Mouse (Mus musculus): ENCODE data around the gene Btrc. TPM values are rescaled to one million over a fixed set of nuclear protein-coding genes. Genes with fewer than 3 reads are reported as not detected.

The Btrc gene
- total and polyA plus RNA-seq, 3 experiments, result 14.2 to 30.3 TPM; not detected in 1

DNA sequence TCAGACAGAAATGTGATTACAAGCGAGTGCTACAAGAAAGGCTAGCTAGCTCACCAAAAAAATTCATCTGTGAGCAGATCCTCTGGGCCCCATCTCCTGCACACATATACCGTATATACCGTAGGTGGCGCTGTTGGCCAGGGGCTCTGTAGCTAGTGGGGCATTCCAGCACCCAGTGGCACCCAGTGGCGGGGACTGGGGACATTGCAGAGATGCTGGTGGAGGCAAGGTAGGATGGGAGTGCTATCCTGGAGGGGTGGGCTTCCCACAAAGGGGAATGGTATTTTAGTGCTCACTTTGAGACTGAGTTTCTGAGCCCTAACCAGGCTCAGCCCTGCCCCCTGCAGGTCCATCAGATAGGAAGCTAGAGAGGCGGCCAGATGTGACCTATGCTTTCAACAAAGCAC lies 210.3 kb downstream of the Btrc start (continued):
- TF ChIP-seq CHD2 (IDR thresholded peaks at IDR 0.05; ENCODE audit: low read length) (no peak), GABPA (IDR thresholded peaks at IDR 0.05; ENCODE audit: low read depth, low read length) (no peak), ELF1 (IDR thresholded peaks at IDR 0.05; ENCODE audit: low read depth, low read length) (0 out of 2 replicates have a peak, but pooled peaks have one; percentile 32), E2F4 (IDR thresholded peaks at IDR 0.05; ENCODE audit: borderline replicate concordance, low read depth, low read length) (no peak), UBTF (IDR thresholded peaks at IDR 0.05; ENCODE audit: borderline replicate concordance, insufficient read depth, low read depth, low read length) (no peak), MYB (IDR thresholded peaks at IDR 0.05; ENCODE audit: low read depth, low read length) (no peak), JUND (IDR thresholded peaks at IDR 0.05; ENCODE audit: low read depth, low read length) (no peak), SMC3 (IDR thresholded peaks at IDR 0.05; ENCODE audit: low read depth, low read length) (peak; percentile 81), MEF2A (IDR thresholded peaks at IDR 0.05; ENCODE audit: extremely low read depth, insufficient replicate concordance, low read depth, low read length, poor library complexity, severe bottlenecking) (no peak), TBP (IDR thresholded peaks at IDR 0.05; ENCODE audit: low read depth, low read length) (no peak), POLR2A (IDR thresholded peaks at IDR 0.05; ENCODE audit: control insufficient read depth in 1 of 2, insufficient read depth in 1 of 2, low read depth in 1 of 2, low read length in 2 of 2, poor library complexity in 1 of 2) (no peak; a peak in 1 of 4 replicates), MAZ (IDR thresholded peaks at IDR 0.05; ENCODE audit: low read depth, low read length) (0 out of 2 replicates have a peak, but pooled peaks have one; percentile 43), MAX (IDR thresholded peaks at IDR 0.05; ENCODE audit: low read length) (no peak), RAD21 (IDR thresholded peaks at IDR 0.05; ENCODE audit: low read depth, low read length) (peak; percentile 87), ZNF384 (IDR thresholded peaks at IDR 0.05; ENCODE audit: low read depth, low read length) (peak; percentile 69), NRF1 (IDR thresholded peaks at IDR 0.05; ENCODE audit: insufficient read depth, low read depth, low read length, poor library complexity, severe bottlenecking) (no peak), EP300 (IDR thresholded peaks at IDR 0.05; ENCODE audit: low read depth in 1 of 2, low read length in 2 of 2) (0 out of 4 replicates have a peak, but pooled peaks of 1 of the 2 experiments have one; percentile 33), ZMIZ1 (IDR thresholded peaks at IDR 0.05; ENCODE audit: low read depth, low read length) (no peak), USF2 (IDR thresholded peaks at IDR 0.05; ENCODE audit: borderline replicate concordance in 1 of 2, insufficient read depth in 1 of 2, low read depth in 1 of 2, low read length in 2 of 2) (no peak)

DNA sequence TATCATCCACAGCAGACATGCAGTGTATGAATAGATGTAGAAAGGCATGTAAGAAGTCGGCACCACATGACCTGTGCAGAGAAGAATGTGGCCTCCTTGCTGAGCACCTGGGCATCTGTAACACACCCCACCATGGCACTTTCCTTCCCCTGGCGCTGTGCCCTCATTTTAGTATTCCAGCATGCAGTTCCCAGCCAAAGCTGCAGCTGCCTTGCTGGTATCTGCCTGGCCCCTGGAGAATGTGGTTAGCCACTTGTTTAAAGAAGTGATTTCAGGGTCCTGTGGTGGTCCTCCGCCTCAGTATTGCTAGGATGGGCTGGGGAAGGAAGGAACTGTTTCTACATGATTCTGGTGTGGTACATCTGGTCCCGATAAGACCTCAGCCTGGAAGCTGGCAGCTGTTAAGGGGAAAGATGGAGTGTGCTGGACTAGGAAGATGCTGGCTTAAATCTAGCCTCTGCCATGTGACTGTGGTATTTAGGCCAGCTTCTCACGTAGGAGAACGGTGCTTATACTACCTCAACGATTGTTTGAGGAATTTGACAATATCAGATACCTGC lies 210.9 kb downstream of the Btrc start:
- Histone ChIP-seq H3K4me1 (ENCODE audit: control insufficient read depth in 1 of 2, insufficient read depth in 2 of 2, low read length in 2 of 2) (peaks cover 0 to 23% of the 10 kb centered on the region in 2 experiments), H3K27ac (ENCODE audit: control insufficient read depth, low read depth, low read length) (peak overlapping the region; percentile 14; the same call in 1 of the 2 replicates), H3K27me3 (ENCODE audit: control insufficient read depth in 1 of 2, insufficient read depth in 2 of 2, low read length in 2 of 2) (no peaks in the 10 kb centered on the region), H3K9me3 (replicated peaks; ENCODE audit: insufficient read depth, low read length) (no peaks in the 10 kb centered on the region), H3K36me3 (ENCODE audit: control insufficient read depth in 1 of 2, insufficient read depth in 2 of 2, low read length in 2 of 2) (peaks cover 0 to 20% of the 10 kb centered on the region in 2 experiments; a peak in 2 of 4 replicates), H3K9ac (ENCODE audit: control insufficient read depth, low read depth, low read length, poor library complexity, severe bottlenecking) (0 out of 2 replicates have a peak overlapping the region, but pooled peaks have one; percentile 0), H3K79me2 (ENCODE audit: control insufficient read depth, insufficient read depth, low read length, poor library complexity) (no peaks in the 10 kb centered on the region), H3K4me3 (ENCODE audit: control insufficient read depth in 1 of 2, insufficient read depth in 1 of 2, low read depth in 2 of 2, low read length in 2 of 2) (no peak overlapping the region)
- peak; percentile 45 for DNase-seq (ENCODE audit: low read depth, low spot score)
- TF ChIP-seq TAL1 (IDR thresholded peaks at IDR 0.05; ENCODE audit: low read length) (peak; percentile 79), GATA1 (IDR thresholded peaks at IDR 0.05; ENCODE audit: low read depth, low read length) (peak; percentile 21; the same call in 1 of the 2 replicates), CHD2 (IDR thresholded peaks at IDR 0.05; ENCODE audit: low read length) (no peak), CHD1 (IDR thresholded peaks at IDR 0.05; ENCODE audit: low read depth, low read length) (no peak), UBTF (IDR thresholded peaks at IDR 0.05; ENCODE audit: borderline replicate concordance, insufficient read depth, low read depth, low read length) (no peak), NELFE (IDR thresholded peaks at IDR 0.05; ENCODE audit: low read depth, low read length) (no peak), ELF1 (IDR thresholded peaks at IDR 0.05; ENCODE audit: low read depth, low read length) (no peak), MEF2A (IDR thresholded peaks at IDR 0.05; ENCODE audit: extremely low read depth, insufficient replicate concordance, low read depth, low read length, poor library complexity, severe bottlenecking) (no peak), POLR2A (IDR thresholded peaks at IDR 0.05; ENCODE audit: control insufficient read depth in 1 of 2, insufficient read depth in 1 of 2, low read depth in 1 of 2, low read length in 2 of 2, poor library complexity in 1 of 2) (no peak), EP300 (IDR thresholded peaks at IDR 0.05; ENCODE audit: low read depth in 1 of 2, low read length in 2 of 2) (peak; percentile 13 to 15; a peak in 1 of 4 replicates), USF2 (IDR thresholded peaks at IDR 0.05; ENCODE audit: borderline replicate concordance in 1 of 2, insufficient read depth in 1 of 2, low read depth in 1 of 2, low read length in 2 of 2) (no peak), GABPA (IDR thresholded peaks at IDR 0.05; ENCODE audit: low read depth, low read length) (no peak), NRF1 (IDR thresholded peaks at IDR 0.05; ENCODE audit: insufficient read depth, low read depth, low read length, poor library complexity, severe bottlenecking) (no peak), BHLHE40 (IDR thresholded peaks at IDR 0.05; ENCODE audit: borderline replicate concordance, low read depth, low read length) (no peak), SMC3 (IDR thresholded peaks at IDR 0.05; ENCODE audit: low read depth, low read length) (no peak), KAT2A (conservative IDR thresholded peaks at IDR 0.05; ENCODE audit: low read depth, low read length) (no peak)
